Mouse (Mus musculus): Measurements from ENCODE around the gene Riox1.
"Not testable (repeated sequence)": the region's sequence is repeated elsewhere in the genome, so short reads cannot be mapped to it uniquely, and the experiment has no call there.

The Riox1 gene

GRCm38 (mm10) chr12:83950493-83950839 lies at the start of gene Riox1:
Gene Riox1 (plus strand): TSS chr12:83950608.
- peak; percentile 90 for DNase-seq

- no peak for DNase-seq
These were observed 40.0 kb upstream of the Riox1 start for GRCm38 (mm10) chr12:83910451-83910850.

GRCm38 (mm10) chr12:83914202-83914740 lies 36.1 kb upstream of the Riox1 start:
- no peak for DNase-seq

- DNase-seq: no peak
These were observed 35.6 kb upstream of the Riox1 start for GRCm38 (mm10) chr12:83914797-83915196.

- DNase-seq: peak; percentile 69
These were observed 33.5 kb upstream of the Riox1 start for GRCm38 (mm10) chr12:83916884-83917283.

GRCm38 (mm10) chr12:83920721-83921441 lies 29.5 kb upstream of the Riox1 start:
- DNase-seq: peak; percentile 61

GRCm38 (mm10) chr12:83921535-83922381 lies 28.6 kb upstream of the Riox1 start, which contains the start of gene Numb:
Gene Numb (minus strand): TSS chr12:83921934.
- peak; percentile 98 for DNase-seq

- DNase-seq: no peak
These were observed 27.5 kb upstream of the Riox1 start for GRCm38 (mm10) chr12:83922724-83923485.

- no peak for DNase-seq
These were observed 26.9 kb upstream of the Riox1 start for GRCm38 (mm10) chr12:83923486-83923859.

GRCm38 (mm10) chr12:83924332-83924731 lies 26.1 kb upstream of the Riox1 start:
- DNase-seq: no peak

- peak; percentile 38 for DNase-seq
These were observed 25.2 kb upstream of the Riox1 start for GRCm38 (mm10) chr12:83925160-83925703.

GRCm38 (mm10) chr12:83926061-83926460 lies 24.3 kb upstream of the Riox1 start:
- DNase-seq: no peak

- peak; percentile 47 for DNase-seq
These were observed 22.7 kb upstream of the Riox1 start for GRCm38 (mm10) chr12:83927747-83928146.

- no peak for DNase-seq
These were observed 21.1 kb upstream of the Riox1 start for GRCm38 (mm10) chr12:83929186-83929804.

- no peak for DNase-seq
These were observed 12.8 kb upstream of the Riox1 start for GRCm38 (mm10) chr12:83937600-83937999.

- not testable (repeated sequence) for DNase-seq
These were observed 11.8 kb upstream of the Riox1 start for GRCm38 (mm10) chr12:83938592-83938991.

- DNase-seq: no peak
These were observed 11.1 kb upstream of the Riox1 start for GRCm38 (mm10) chr12:83939332-83939731.

- DNase-seq: no peak
These were observed 10.4 kb upstream of the Riox1 start for GRCm38 (mm10) chr12:83940031-83940430.

- DNase-seq: no peak
These were observed 8.5 kb upstream of the Riox1 start for GRCm38 (mm10) chr12:83941938-83942337.

GRCm38 (mm10) chr12:83947260-83947811 lies 3.1 kb upstream of the Riox1 start:
- no peak for DNase-seq

GRCm38 (mm10) chr12:83949043-83949442 lies 1.4 kb upstream of the Riox1 start:
- no peak for DNase-seq
